Mouse (Mus musculus): Measurements from ENCODE around the gene Arhgap31.

DNA sequence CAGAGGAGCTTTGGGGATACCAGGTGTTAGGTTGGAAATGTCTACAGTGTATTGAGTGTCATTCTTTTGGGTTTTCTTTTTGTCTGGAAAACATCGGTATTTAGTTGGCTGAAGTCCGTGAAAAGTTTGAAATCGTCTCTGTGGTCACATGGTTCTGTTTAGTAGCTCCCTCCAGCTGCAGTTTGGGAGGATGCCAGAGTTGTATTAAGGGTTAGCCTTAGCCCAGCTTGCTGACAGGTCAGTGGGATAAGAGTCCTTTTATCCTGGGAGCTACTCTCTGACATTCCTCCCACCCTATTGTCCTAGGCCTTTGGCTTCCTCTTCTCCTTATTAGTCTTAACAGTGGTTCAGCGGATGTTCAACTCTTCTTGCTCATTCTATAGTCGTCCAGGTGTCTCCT, 48.9 kb upstream of the Arhgap31 start:
- TF ChIP-seq CTCF (conservative IDR thresholded peaks at IDR 0.05; ENCODE audit: low read length): no peak
- TF ChIP-seq NANOG (IDR thresholded peaks at IDR 0.05; ENCODE audit: borderline replicate concordance, low read length): no peak
- no peak for TF ChIP-seq POU5F1 (IDR thresholded peaks at IDR 0.05; ENCODE audit: borderline replicate concordance, low read length)

All from E14TG2a.4 (cell line).